Mouse (Mus musculus) heart, embryonic 14.5 days (tissue): ENCODE results near the gene Nup188. TPM values are rescaled to one million over a fixed set of nuclear protein-coding genes. Genes with fewer than 3 reads are reported as not detected.

Experiments
- ATAC-seq: fragments of 200-750 bp; cut with Nextera tagmentation; 2 replicates; pipeline ENCODE4 v1.8.0; 2017; ENCODE audit warnings: low read depth, moderate TSS enrichment; ENCODE audit not compliant: insufficient number of reproducible peaks, insufficient read depth, low FRiP score
- H3K27ac ChIP-seq, 2 experiments: fragments of 200-500 bp in 1 of 2; fragments of 300-500 bp in 1 of 2; sonication (generic) in 1 of 2; replicated peaks in 1 of 2; 2 replicates each; pipeline ENCODE4 v1.5.1; 2012 to 2014; ENCODE audit warnings: low read depth in 2 of 2, low read length in 2 of 2, control low read depth in 1 of 2, mild to moderate bottlenecking in 1 of 2, mixed read lengths in 1 of 2; ENCODE audit not compliant: control insufficient read depth in 1 of 2, insufficient read depth in 1 of 2
- H3K27me3 ChIP-seq: fragments of 300-500 bp; sonication (generic); 2 replicates; pipeline ENCODE4 v1.6.1; 2014; ENCODE audit warnings: mild to moderate bottlenecking, low read length, control low read depth; ENCODE audit not compliant: control insufficient read depth, insufficient read depth
- H3K36me3 ChIP-seq: fragments of 300-500 bp; sonication (generic); 2 replicates; pipeline ENCODE4 v1.6.1; 2014; ENCODE audit warnings: mild to moderate bottlenecking, control low read depth, low read length, mixed read lengths; ENCODE audit not compliant: control insufficient read depth, insufficient read depth
- H3K4me1 ChIP-seq, 2 experiments: fragments of 200-500 bp in 1 of 2; fragments of 300-500 bp in 1 of 2; sonication (generic) in 1 of 2; 2 replicates each; pipeline ENCODE4 v1.6.1; 2012 to 2014; ENCODE audit warnings: low read length in 2 of 2, control low read depth in 1 of 2, mixed read lengths in 1 of 2; ENCODE audit not compliant: control insufficient read depth in 2 of 2, insufficient read depth in 2 of 2
- H3K4me2 ChIP-seq: fragments of 300-500 bp; sonication (generic); 2 replicates; pipeline ENCODE4 v1.6.1; 2014; ENCODE audit warnings: mild to moderate bottlenecking, low read length
- H3K4me3 ChIP-seq, 2 experiments: fragments of 200-500 bp in 1 of 2; fragments of 300-500 bp in 1 of 2; sonication (generic) in 1 of 2; 2 replicates each; pipeline ENCODE4 v1.5.1; 2012 to 2014; ENCODE audit warnings: low read length in 2 of 2, mild to moderate bottlenecking in 2 of 2, control low read depth in 1 of 2, low read depth in 1 of 2, moderate library complexity in 1 of 2; ENCODE audit not compliant: control insufficient read depth in 1 of 2, insufficient read depth in 1 of 2
- H3K9ac ChIP-seq: fragments of 300-500 bp; sonication (generic); 2 replicates; pipeline ENCODE4 v1.6.1; 2014; ENCODE audit warnings: mild to moderate bottlenecking, low read length
- H3K9me3 ChIP-seq: fragments of 300-500 bp; sonication (generic); 2 replicates; pipeline ENCODE4 v1.6.1; 2016; ENCODE audit warnings: low read length, control low read depth; ENCODE audit not compliant: control insufficient read depth
- WGBS: fragments of 180-500 bp; shearing (Covaris S2); extraction: QIAGEN DNeasy Blood & Tissue Kit; methylation state at CpG from one replicate; pipeline ENCODE4 v1.1.7; 2014; 5-methylcytosine and 5-hydroxymethylcytosine counted together
- polyA plus RNA-seq: library from polyadenylated mRNA; unstranded; fragments of >200 nt; fragmentation: Nextera tagmentation; extraction: Ambion mirVana; gene quantifications from 2 replicates; pipeline ENCODE4 v1.2.1, GENCODE M21; 2014

Gene Nup188
- polyA plus RNA-seq, 1 experiment from 2014 or later, result 23.9 TPM

- WGBS, result 20% methylated on average over 1 of the region's 1 CpGs
- peak overlapping the region; percentile 52 to 68; a peak in 3 of 4 replicates for H3K27ac ChIP-seq
- peaks cover 4% of the 10 kb centered on the region; the same call in 1 of the 2 replicates for H3K36me3 ChIP-seq
- ATAC-seq, result peak; percentile 62
- H3K4me2 ChIP-seq, result no peak overlapping the region
- peaks cover 25 to 31% of the 10 kb centered on the region in 2 experiments for H3K4me1 ChIP-seq
- no peaks in the 10 kb centered on the region for H3K27me3 ChIP-seq
- H3K4me3 ChIP-seq, result no peak overlapping the region
- H3K9me3 ChIP-seq, result no peaks in the 10 kb centered on the region
- 0 out of 2 replicates have a peak overlapping the region, but pooled peaks have one; percentile 1 for H3K9ac ChIP-seq
Measured at GRCm38 (mm10) chr2:30270134-30270533, 16.1 kb upstream of the Nup188 start.

GRCm38 (mm10) chr2:30280743-30281142 lies 5.5 kb upstream of the Nup188 start, which contains the start of gene Gm28038:
Gene Gm28038 (plus strand): TSS chr2:30281043.
- no peak within 1 kb of the TSS for H3K27ac ChIP-seq
- no peak within 1 kb of the TSS for H3K9ac ChIP-seq
- peaks cover 10% of the 10 kb centered on the region for H3K36me3 ChIP-seq
- no peaks in the 10 kb centered on the region for H3K27me3 ChIP-seq
- peaks cover 7 to 9% of the 10 kb centered on the region in 2 experiments for H3K4me1 ChIP-seq
- no peak for ATAC-seq
- H3K4me2 ChIP-seq, result no peak within 1 kb of the TSS
- H3K4me3 ChIP-seq, result no peak within 1 kb of the TSS
- 92% methylated on average over 11 of the region's 11 CpGs for WGBS
- no peaks in the 10 kb centered on the region for H3K9me3 ChIP-seq

- peaks cover 7 to 9% of the 10 kb centered on the region in 2 experiments for H3K4me1 ChIP-seq
- H3K36me3 ChIP-seq, result peaks cover 10% of the 10 kb centered on the region
- no peak for ATAC-seq
- H3K27me3 ChIP-seq, result no peaks in the 10 kb centered on the region
- no peak overlapping the region for H3K9ac ChIP-seq
- no peak overlapping the region for H3K4me3 ChIP-seq
- H3K4me2 ChIP-seq, result no peak overlapping the region
- H3K27ac ChIP-seq, result no peak overlapping the region
- 57% methylated on average over 3 of the region's 3 CpGs for WGBS
- no peaks in the 10 kb centered on the region for H3K9me3 ChIP-seq
Measured at GRCm38 (mm10) chr2:30281651-30282050, 4.5 kb upstream of the Nup188 start.

GRCm38 (mm10) chr2:30283193-30283592 lies 3.0 kb upstream of the Nup188 start:
- Histone ChIP-seq H3K27me3 (no peaks in the 10 kb centered on the region), H3K9ac (no peak overlapping the region), H3K27ac (no peak overlapping the region), H3K4me1 (peaks cover 10 to 17% of the 10 kb centered on the region in 2 experiments), H3K4me3 (no peak overlapping the region), H3K36me3 (peaks cover 7% of the 10 kb centered on the region), H3K9me3 (no peaks in the 10 kb centered on the region), H3K4me2 (no peak overlapping the region)
- 81% methylated on average over 2 of the region's 2 CpGs for WGBS
- ATAC-seq, result no peak

GRCm38 (mm10) chr2:30285004-30285403 lies 1.2 kb upstream of the Nup188 start:
- peaks cover 10 to 17% of the 10 kb centered on the region in 2 experiments for H3K4me1 ChIP-seq
- H3K4me3 ChIP-seq, result peak overlapping the region; percentile 82 to 86; a peak in 3 of 4 replicates
- no peak for ATAC-seq
- 97% methylated on average over 5 of the region's 5 CpGs for WGBS
- no peak overlapping the region; the same call in 1 of the 2 replicates for H3K9ac ChIP-seq
- no peaks in the 10 kb centered on the region for H3K9me3 ChIP-seq
- peak overlapping the region; percentile 85 for H3K4me2 ChIP-seq
- no peaks in the 10 kb centered on the region for H3K27me3 ChIP-seq
- H3K36me3 ChIP-seq, result peaks cover 7% of the 10 kb centered on the region
- H3K27ac ChIP-seq, result no peak overlapping the region

GRCm38 (mm10) chr2:30285416-30286181 lies 598 bp upstream of the Nup188 start:
- Histone ChIP-seq H3K9ac (peak overlapping the region; percentile 96), H3K9me3 (no peaks in the 10 kb centered on the region), H3K4me1 (peaks cover 10 to 17% of the 10 kb centered on the region in 2 experiments), H3K27ac (peak overlapping the region; percentile 36 to 66; a peak in 2 of 4 replicates), H3K4me3 (peak overlapping the region; percentile 82 to 86), H3K27me3 (no peaks in the 10 kb centered on the region), H3K4me2 (peak overlapping the region; percentile 85), H3K36me3 (peaks cover 10% of the 10 kb centered on the region)
- WGBS, result 13% methylated on average over 38 of the region's 38 CpGs
- ATAC-seq, result peak; percentile 54

- Histone ChIP-seq H3K36me3 (peaks cover 7% of the 10 kb centered on the region), H3K27ac (peak overlapping the region in 1 of 2 experiments; percentile 62; a peak in 1 of 4 replicates), H3K27me3 (no peaks in the 10 kb centered on the region), H3K4me1 (peaks cover 10 to 17% of the 10 kb centered on the region in 2 experiments), H3K9ac (peak overlapping the region; percentile 96), H3K9me3 (no peaks in the 10 kb centered on the region), H3K4me2 (peak overlapping the region; percentile 85), H3K4me3 (peak overlapping the region; percentile 82 to 86)
- ATAC-seq, result no peak
- 0% methylated on average over 10 of the region's 10 CpGs for WGBS
Measured at GRCm38 (mm10) chr2:30287027-30287373, 803 bp downstream of the Nup188 start.
